Mouse (Mus musculus) adrenal gland, postnatal 4 days (tissue): Measurements from ENCODE around the gene Wdr77. TPM values are rescaled to one million over a fixed set of nuclear protein-coding genes. Genes with fewer than 3 reads are reported as not detected.
A peak's percentile ranks its signal among the peaks of the same experiment; 100 is the strongest.
"Not testable (repeated sequence)": the region's sequence is repeated elsewhere in the genome, so short reads cannot be mapped to it uniquely, and the experiment has no call there.

Source experiments
- DNase-seq, 2 experiments: peaks; one replicate each; pipeline ENCODE4 v3.0.0; 2021 to 2022; ENCODE audit warnings: low spot score in 2 of 2, mixed read lengths in 2 of 2
- total RNA-seq, 2 experiments: library from RNA; stranded (reverse); gene quantifications; 2 replicates each; pipeline ENCODE4 v1.2.3; 2021

Gene Wdr77
- total RNA-seq, 2 experiments from 2014 or later, result 74.0 to 76.3 TPM

GRCm38 (mm10) chr3:105935033-105935432 lies 24.1 kb upstream of the Wdr77 start:
- peak in 1 of 2 experiments; percentile 24 for DNase-seq

- no peak for DNase-seq
These were observed 23.1 kb upstream of the Wdr77 start for GRCm38 (mm10) chr3:105936111-105936510.

GRCm38 (mm10) chr3:105951348-105951747 lies 7.8 kb upstream of the Wdr77 start:
- no peak for DNase-seq

- no peak for DNase-seq
These were observed 1.9 kb upstream of the Wdr77 start for GRCm38 (mm10) chr3:105957235-105957634.

- no peak for DNase-seq
These were observed 965 bp upstream of the Wdr77 start for GRCm38 (mm10) chr3:105958204-105958603.

- peak; percentile 4 to 7 for DNase-seq
These were observed 416 bp downstream of the Wdr77 start for GRCm38 (mm10) chr3:105959585-105959984.

- no peak for DNase-seq
These were observed 830 bp downstream of the Wdr77 start, which contains the start of gene Atp5f1 for GRCm38 (mm10) chr3:105959999-105960398. Gene Atp5f1, minus strand, starts transcription at chr3:105960099.

- no peak for DNase-seq
These were observed 1.5 kb downstream of the Wdr77 start for GRCm38 (mm10) chr3:105960700-105961099.

GRCm38 (mm10) chr3:105971831-105972446 lies 12.8 kb downstream of the Wdr77 start:
- DNase-seq, result no peak

GRCm38 (mm10) chr3:105973411-105973810 lies 14.2 kb downstream of the Wdr77 start, which contains the start of gene Ovgp1:
Gene Ovgp1, plus strand, starts transcription at chr3:105973711.
- no peak for DNase-seq

GRCm38 (mm10) chr3:105974174-105974573 lies 15.0 kb downstream of the Wdr77 start:
- no peak for DNase-seq

GRCm38 (mm10) chr3:105989611-105990010 lies 30.4 kb downstream of the Wdr77 start:
- DNase-seq, result not testable (repeated sequence)

GRCm38 (mm10) chr3:105991653-105992283 lies 32.6 kb downstream of the Wdr77 start:
- DNase-seq, result no peak

- DNase-seq, result no peak
These were observed 35.6 kb downstream of the Wdr77 start for GRCm38 (mm10) chr3:105994730-105995129.

- DNase-seq, result no peak
These were observed 41.7 kb downstream of the Wdr77 start for GRCm38 (mm10) chr3:106000707-106001375.

GRCm38 (mm10) chr3:106001416-106002370 lies 42.5 kb downstream of the Wdr77 start:
- no peak for DNase-seq

GRCm38 (mm10) chr3:106003360-106003759 lies 44.2 kb downstream of the Wdr77 start:
- not testable (repeated sequence) for DNase-seq

- DNase-seq, result no peak
These were observed 55.4 kb downstream of the Wdr77 start, which contains the start of gene Pifo for GRCm38 (mm10) chr3:106014546-106014945. Gene Pifo, minus strand, starts transcription at chr3:106014646.
